Mouse (Mus musculus) embryonic fibroblast, embryonic 13.5 days (primary cell): ENCODE data around the gene Spon1.

Experiments used
- CTCF ChIP-seq: IDR thresholded peaks from 2 replicates; pipeline ENCODE4 v1.5.1; 2011; ENCODE audit warnings: mild to moderate bottlenecking, control low read depth, low read length, moderate library complexity, borderline replicate concordance; ENCODE audit not compliant: insufficient read depth
- POLR2A ChIP-seq: IDR thresholded peaks from 2 replicates; pipeline ENCODE4 v1.6.1; 2011; ENCODE audit warnings: low read depth, mild to moderate bottlenecking, control low read depth, low read length, moderate library complexity

- no peak for TF ChIP-seq POLR2A
- TF ChIP-seq CTCF: no peak
These were observed 261.1 kb downstream of the Spon1 start for GRCm38 (mm10) chr7:114026923-114027322.
